ENCODE assay signal across 8 mouse cellular contexts in the genomic region with DNA sequence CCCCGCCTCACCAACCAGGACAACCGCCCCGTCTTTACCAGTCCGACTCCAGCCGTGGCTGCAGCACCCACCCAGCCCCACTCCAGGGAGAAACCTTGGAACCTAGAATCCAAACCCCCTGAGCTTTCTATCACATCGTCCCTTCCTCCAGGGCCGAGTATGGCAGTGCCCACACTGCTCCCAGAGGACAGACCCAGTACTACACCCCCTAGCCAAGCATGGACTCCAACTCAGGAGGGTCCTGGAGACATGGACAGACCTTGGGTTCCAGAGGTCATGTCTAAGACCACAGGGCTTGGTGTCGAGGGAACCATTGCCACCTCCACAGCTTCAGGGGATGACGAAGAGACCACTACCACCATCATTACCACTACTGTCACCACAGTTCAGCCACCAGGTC. TPM values are rescaled to one million over a fixed set of nuclear protein-coding genes. Genes with fewer than 3 reads are reported as not detected.
DNase-seq lines count a peak whose midpoint lies in the region; ATAC-seq and TF ChIP-seq lines count a peak whose summit lies in the region.
"Had no signal": no experiment of that assay in that cellular context is flagged by ENCODE, and none has a peak within 500 bp of the region (broad histone marks: within the 10 kb centered on the region; RNA-seq: fewer than 3 reads in every experiment).

No protein-coding gene starts in this region.

- no peaks in the 10 kb centered on the region for H3K27me3 ChIP-seq in hindbrain, postnatal 0 days (ENCODE audit: insufficient read depth, low read length)

- H3K4me3 ChIP-seq in left cerebral cortex, adult 2 months = no peak overlapping the region
- no peak overlapping the region for H3K4me3 ChIP-seq in bone marrow, adult 2 months (replicated peaks; ENCODE audit: control insufficient read depth, low read depth, low read length)
- no peak overlapping the region for H3K4me3 ChIP-seq in hindbrain, postnatal 0 days (ENCODE audit: low read length)
- H3K4me3 ChIP-seq: neural tube, embryonic 13.5 days had no signal

- TF ChIP-seq POLR2A in bone marrow, adult 2 months (IDR thresholded peaks at IDR 0.05; ENCODE audit: borderline replicate concordance, control insufficient read depth, low read depth, low read length) = no peak

- H3K9ac ChIP-seq in hindbrain, postnatal 0 days (replicated peaks; ENCODE audit: low read length) = no peak overlapping the region
- H3K9ac ChIP-seq: neural tube, embryonic 13.5 days had no signal

- no peaks in the 10 kb centered on the region for H3K36me3 ChIP-seq in hindbrain, postnatal 0 days (ENCODE audit: insufficient read depth, low read length)

- intact Hi-C loops in left cerebral cortex, adult 2 months (cut with DNase I) = no loop called here
- intact Hi-C loops in left cerebral cortex, postnatal 4 days (cut with DNase I) = no loop called here

- H3K4me2 ChIP-seq in hindbrain, postnatal 0 days (ENCODE audit: low read depth, low read length) = no peak overlapping the region
- H3K4me2 ChIP-seq: neural tube, embryonic 13.5 days had no signal

- H3K9me3 ChIP-seq in hindbrain, postnatal 0 days (ENCODE audit: low read length) = no peaks in the 10 kb centered on the region
- H3K9me3 ChIP-seq: neural tube, embryonic 13.5 days had no signal

- no peak for DNase-seq in left cerebral cortex, adult 2 months (ENCODE audit: extremely low spot score in 1 of 2, low spot score in 2 of 2)
- no peak for DNase-seq in left cerebral cortex, postnatal 4 days
- no peak for DNase-seq in hindbrain, postnatal 0 days (ENCODE audit: low spot score)
- peak; percentile 65 for DNase-seq in retina, embryonic 14.5 days (ENCODE audit: low spot score)
- no peak for DNase-seq in frontal cortex, postnatal 25 days (ENCODE audit: low spot score in 2 of 2)
- DNase-seq in layer of hippocampus, adult 9-11 months = no peak

- no peak overlapping the region for H3K27ac ChIP-seq in left cerebral cortex, adult 2 months
- no peak overlapping the region for H3K27ac ChIP-seq in bone marrow, adult 2 months (ENCODE audit: control insufficient read depth, insufficient read depth, low read depth, low read length, poor library complexity)
- H3K27ac ChIP-seq in hindbrain, postnatal 0 days = no peak overlapping the region
- H3K27ac ChIP-seq: neural tube, embryonic 13.5 days had no signal

- no peaks in the 10 kb centered on the region for H3K4me1 ChIP-seq in bone marrow, adult 2 months (ENCODE audit: control insufficient read depth, insufficient read depth, low read length)
- no peaks in the 10 kb centered on the region for H3K4me1 ChIP-seq in hindbrain, postnatal 0 days (ENCODE audit: insufficient read depth, low read length)

- 34% methylated on average over 9 of the region's 9 CpGs for WGBS in bone marrow, adult 2 months
- 49% methylated on average over 9 of the region's 9 CpGs for WGBS in hindbrain, postnatal 0 days

- TF ChIP-seq CTCF in left cerebral cortex, adult 2 months (IDR thresholded peaks at IDR 0.05) = peak; percentile 61
- TF ChIP-seq CTCF in bone marrow, adult 2 months (IDR thresholded peaks at IDR 0.05; ENCODE audit: control insufficient read depth, insufficient read depth, low read length) = peak; percentile 57
- peak; percentile 66 for TF ChIP-seq CTCF in hindbrain, postnatal 0 days (IDR thresholded peaks at IDR 0.05; ENCODE audit: low read depth)

- ATAC-seq in hindbrain, postnatal 0 days = no peak

RNA-seq across cellular contexts. Expression of gene Sez6, which starts 23.1 kb away (rescaled TPM):
- 100 to 1,000 TPM; 127 to 157 TPM for total RNA-seq in left cerebral cortex, adult 2 months (2021)
- 100 to 1,000 TPM; 246 to 287 TPM for total RNA-seq in left cerebral cortex, postnatal 4 days (2021)
- polyA plus RNA-seq in bone marrow, adult 2 months (2011; ENCODE audit: insufficient read depth, insufficient read length, low replicate concordance, missing spikeins) = 0.43 and 0.67 TPM in 2 replicates
- total RNA-seq in hindbrain, postnatal 0 days (2014; rRNA removed) = 175 and 177 TPM in 2 replicates
- 113 and 127 TPM in 2 replicates for polyA plus RNA-seq in hindbrain, postnatal 0 days (2015; fragmentation: Nextera tagmentation; extraction: Ambion mirVana)

RNA-seq across cellular contexts. Expression of gene Phf12, which starts 28.9 kb away (rescaled TPM):
- 10 to 100 TPM; 58.9 to 59.2 TPM for total RNA-seq in left cerebral cortex, adult 2 months (2021)
- 10 to 100 TPM; 62.0 to 63.9 TPM for total RNA-seq in left cerebral cortex, postnatal 4 days (2021)
- polyA plus RNA-seq in bone marrow, adult 2 months (2011; ENCODE audit: insufficient read depth, insufficient read length, low replicate concordance, missing spikeins) = 41.8 and 59.4 TPM in 2 replicates
- total RNA-seq in hindbrain, postnatal 0 days (2014; rRNA removed) = 31.9 and 34.9 TPM in 2 replicates
- 8.3 and 8.7 TPM in 2 replicates for polyA plus RNA-seq in hindbrain, postnatal 0 days (2015; fragmentation: Nextera tagmentation; extraction: Ambion mirVana)

RNA-seq across cellular contexts. Expression of gene Pipox, which starts 59.8 kb away (rescaled TPM):
- total RNA-seq in left cerebral cortex, adult 2 months (2021) = 1 to 10 TPM in 1 of 2 experiments, under 1 TPM in 1; 0.70 to 1.3 TPM
- total RNA-seq in left cerebral cortex, postnatal 4 days (2021) = 1 to 10 TPM; 1.5 to 3.7 TPM
- 2.8 and 3.8 TPM in 2 replicates for polyA plus RNA-seq in bone marrow, adult 2 months (2011; ENCODE audit: insufficient read depth, insufficient read length, low replicate concordance, missing spikeins)
- 2.8 and 6.8 TPM in 2 replicates for total RNA-seq in hindbrain, postnatal 0 days (2014; rRNA removed)
- polyA plus RNA-seq in hindbrain, postnatal 0 days (2015; fragmentation: Nextera tagmentation; extraction: Ambion mirVana) = 4.4 and 4.6 TPM in 2 replicates
